Mouse (Mus musculus) CH12.LX (cell line): ENCODE measurements at regions not wholly inside any gene's neighbourhood (a gene's known extent, or its start where the extent isn't known, plus 50 kb on each side); places are given as distances from the start of the nearest gene placed in this dataset.

ENCODE experiments used
- DNase-seq: peaks from one replicate; pipeline ENCODE4 v3.0.0-alpha.2; 2013; ENCODE audit errors: extremely low read depth
- H3K27ac ChIP-seq: 2 replicates; pipeline ENCODE4 v1.5.1; 2012; ENCODE audit warnings: low read depth, mild to moderate bottlenecking, control low read depth, moderate library complexity; ENCODE audit not compliant: insufficient read depth
- H3K27me3 ChIP-seq: replicated peaks from 2 replicates; pipeline ENCODE3; 2012; ENCODE audit warnings: inconsistent platforms
- H3K36me3 ChIP-seq, 2 experiments: replicated peaks in 1 of 2; 2 replicates each; pipeline versions ENCODE3 to v1.6.1; 2012; ENCODE audit warnings: inconsistent platforms in 1 of 2, low read length in 1 of 2, mild to moderate bottlenecking in 1 of 2, mixed read lengths in 1 of 2, moderate library complexity in 1 of 2; ENCODE audit not compliant: control insufficient read depth in 1 of 2, insufficient read depth in 1 of 2
- H3K4me1 ChIP-seq, 2 experiments: 2 replicates each; pipeline ENCODE4 v1.6.1; 2012; ENCODE audit warnings: inconsistent platforms in 1 of 2, moderate library complexity in 1 of 2; ENCODE audit not compliant: insufficient read depth in 2 of 2, control insufficient read depth in 1 of 2
- H3K4me2 ChIP-seq: 2 replicates; pipeline ENCODE4 v1.6.1; 2012; ENCODE audit warnings: low read depth, mild to moderate bottlenecking, control low read depth; ENCODE audit not compliant: poor library complexity, insufficient read depth, severe bottlenecking
- H3K4me3 ChIP-seq, 3 experiments: fragments of 150-350 bp in 1 of 3; sonication (generic) in 1 of 3; replicated peaks in 1 of 3; 2 replicates each; pipeline versions ENCODE3 to v1.5.1; 2011 to 2012; ENCODE audit warnings: low read depth in 2 of 3, low read length in 2 of 3, mild to moderate bottlenecking in 2 of 3, moderate library complexity in 2 of 3, control low read depth in 1 of 3, improper control_type of control experiment in 1 of 3, inconsistent platforms in 1 of 3, mixed read lengths in 1 of 3; ENCODE audit not compliant: poor library complexity in 1 of 3
- H3K79me2 ChIP-seq: replicated peaks from 2 replicates; pipeline ENCODE4 v1.6.1; 2012; ENCODE audit warnings: mild to moderate bottlenecking, moderate library complexity; ENCODE audit not compliant: control insufficient read depth, poor library complexity, insufficient read depth, severe bottlenecking; ENCODE audit errors: extremely low read depth
- H3K9ac ChIP-seq: 2 replicates; pipeline ENCODE4 v1.6.1; 2012; ENCODE audit warnings: low read depth, mild to moderate bottlenecking, control low read depth, moderate library complexity; ENCODE audit not compliant: insufficient read depth
- H3K9me3 ChIP-seq: replicated peaks from 2 replicates; pipeline ENCODE3; 2012; ENCODE audit warnings: low read length, inconsistent platforms, mixed read lengths
- BHLHE40 ChIP-seq: IDR thresholded peaks from 2 replicates; pipeline ENCODE4 v1.6.1; 2011; ENCODE audit warnings: mild to moderate bottlenecking, low read depth, low read length, improper control_type of control experiment
- CHD1 ChIP-seq: IDR thresholded peaks from 2 replicates; pipeline ENCODE4 v1.6.1; 2012; ENCODE audit warnings: low read depth, low read length, improper control_type of control experiment, inconsistent platforms
- CHD2 ChIP-seq: IDR thresholded peaks from 2 replicates; pipeline ENCODE4 v1.6.1; 2011; ENCODE audit warnings: low read length, improper control_type of control experiment
- CTCF ChIP-seq, 2 experiments: IDR thresholded peaks in 1 of 2; conservative IDR thresholded peaks in 1 of 2; 2 replicates each; pipeline ENCODE4 v1.5.1; 2011 to 2012; ENCODE audit warnings: low read depth in 2 of 2, low read length in 2 of 2, improper control_type of control experiment in 1 of 2, inconsistent platforms in 1 of 2, mild to moderate bottlenecking in 1 of 2, moderate library complexity in 1 of 2
- E2F4 ChIP-seq: IDR thresholded peaks from 2 replicates; pipeline ENCODE4 v1.6.1; 2011; ENCODE audit warnings: low read depth, low read length, improper control_type of control experiment; ENCODE audit not compliant: insufficient replicate concordance
- ELF1 ChIP-seq: IDR thresholded peaks from 2 replicates; pipeline ENCODE4 v1.6.1; 2014; ENCODE audit warnings: low read depth, mild to moderate bottlenecking, inconsistent platforms, low read length, improper control_type of control experiment
- EP300 ChIP-seq: IDR thresholded peaks from 2 replicates; pipeline ENCODE4 v1.6.1; 2011; ENCODE audit warnings: low read length, improper control_type of control experiment
- GABPA ChIP-seq: IDR thresholded peaks from 2 replicates; pipeline ENCODE4 v1.6.1; 2012; ENCODE audit warnings: low read depth, low read length, improper control_type of control experiment, inconsistent platforms; ENCODE audit not compliant: insufficient replicate concordance
- IRF4 ChIP-seq: IDR thresholded peaks from 2 replicates; pipeline ENCODE4 v1.6.1; 2014; ENCODE audit warnings: low read depth, mild to moderate bottlenecking, inconsistent platforms, low read length, improper control_type of control experiment
- JUN ChIP-seq: IDR thresholded peaks from 2 replicates; pipeline ENCODE4 v1.6.1; 2011; ENCODE audit warnings: low read depth, mild to moderate bottlenecking, low read length, improper control_type of control experiment, moderate library complexity; ENCODE audit not compliant: insufficient read depth
- MAFK ChIP-seq: IDR thresholded peaks from 2 replicates; pipeline ENCODE4 v1.6.1; 2011; ENCODE audit warnings: low read length, improper control_type of control experiment; ENCODE audit not compliant: insufficient replicate concordance
- MAX ChIP-seq: IDR thresholded peaks from 2 replicates; pipeline ENCODE4 v1.6.1; 2011; ENCODE audit warnings: low read length, improper control_type of control experiment
- MAZ ChIP-seq: IDR thresholded peaks from 2 replicates; pipeline ENCODE4 v1.6.1; 2012; ENCODE audit warnings: low read depth, mild to moderate bottlenecking, inconsistent platforms, low read length, improper control_type of control experiment, moderate library complexity
- MXI1 ChIP-seq: IDR thresholded peaks from 2 replicates; pipeline ENCODE4 v1.6.1; 2011; ENCODE audit warnings: mild to moderate bottlenecking, low read depth, low read length, improper control_type of control experiment
- MYC ChIP-seq: IDR thresholded peaks from 2 replicates; pipeline ENCODE4 v1.6.1; 2011; ENCODE audit warnings: low read depth, mild to moderate bottlenecking, improper control_type of control experiment, low read length
- NRF1 ChIP-seq: IDR thresholded peaks from 2 replicates; pipeline ENCODE4 v1.6.1; 2014; ENCODE audit warnings: low read depth, mild to moderate bottlenecking, inconsistent platforms, low read length, improper control_type of control experiment, moderate library complexity
- PAX5 ChIP-seq: IDR thresholded peaks from 2 replicates; pipeline ENCODE4 v1.6.1; 2012; ENCODE audit warnings: low read length, inconsistent platforms, mixed read lengths
- POLR2A ChIP-seq: IDR thresholded peaks from 2 replicates; pipeline ENCODE4 v1.6.1; 2011; ENCODE audit warnings: low read depth, mild to moderate bottlenecking, improper control_type of control experiment, low read length
- POLR2AphosphoS2 ChIP-seq: IDR thresholded peaks from 2 replicates; pipeline ENCODE4 v1.6.1; 2011; ENCODE audit warnings: low read depth, low read length, improper control_type of control experiment
- RAD21 ChIP-seq: IDR thresholded peaks from 2 replicates; pipeline ENCODE4 v1.6.1; 2011; ENCODE audit warnings: low read depth, mild to moderate bottlenecking, low read length, improper control_type of control experiment, moderate library complexity
- RCOR1 ChIP-seq: conservative IDR thresholded peaks from 2 replicates; pipeline ENCODE4 v1.6.1; 2012; ENCODE audit warnings: low read depth, mild to moderate bottlenecking, inconsistent platforms, low read length, improper control_type of control experiment
- SIN3A ChIP-seq: IDR thresholded peaks from 2 replicates; pipeline ENCODE4 v1.6.1; 2012; ENCODE audit warnings: low read length, improper control_type of control experiment, inconsistent platforms
- TBP ChIP-seq: conservative IDR thresholded peaks from 2 replicates; pipeline ENCODE4 v1.6.1; 2011; ENCODE audit warnings: low read depth, low read length, improper control_type of control experiment
- USF1 ChIP-seq: IDR thresholded peaks from 2 replicates; pipeline ENCODE4 v1.6.1; 2014; ENCODE audit warnings: low read depth, mild to moderate bottlenecking, inconsistent platforms, low read length, improper control_type of control experiment
- USF2 ChIP-seq: conservative IDR thresholded peaks from 2 replicates; pipeline ENCODE4 v1.6.1; 2011; ENCODE audit warnings: low read depth, low read length, improper control_type of control experiment
- ZC3H11A ChIP-seq: IDR thresholded peaks from 2 replicates; pipeline ENCODE4 v1.6.1; 2012; ENCODE audit warnings: low read depth, mild to moderate bottlenecking, inconsistent platforms, low read length, improper control_type of control experiment
- ZKSCAN1 ChIP-seq: IDR thresholded peaks from 2 replicates; pipeline ENCODE4 v1.6.1; 2012; ENCODE audit warnings: low read depth, inconsistent platforms, low read length, improper control_type of control experiment, borderline replicate concordance
- ZMIZ1 ChIP-seq: IDR thresholded peaks from 2 replicates; pipeline ENCODE4 v1.6.1; 2012; ENCODE audit warnings: low read depth, mild to moderate bottlenecking, inconsistent platforms, low read length, improper control_type of control experiment
- ZNF384 ChIP-seq: IDR thresholded peaks from 2 replicates; pipeline ENCODE4 v1.6.1; 2012; ENCODE audit warnings: low read depth, low read length, improper control_type of control experiment, inconsistent platforms
- dilution Hi-C: fragments of 300-500 bp; cut with MboI; formaldehyde crosslinking; loops from 2 replicates; pipeline ENCODE4 v1.14.3; 2020; ENCODE audit warnings: low sequenced_read_pairs; ENCODE audit not compliant: extremely low pct_unique_long_range_greater_than_20kb, extremely low pct_ligation_motif_present
- in situ Hi-C: fragments of 300-500 bp; cut with MboI; formaldehyde crosslinking; loops from 3 replicates; pipeline ENCODE4 v1.14.3; 2019; ENCODE audit warnings: low sequenced_read_pairs, low pct_ligation_motif_present, low pct_unique_long_range_greater_than_20kb, mixed read lengths

DNA sequence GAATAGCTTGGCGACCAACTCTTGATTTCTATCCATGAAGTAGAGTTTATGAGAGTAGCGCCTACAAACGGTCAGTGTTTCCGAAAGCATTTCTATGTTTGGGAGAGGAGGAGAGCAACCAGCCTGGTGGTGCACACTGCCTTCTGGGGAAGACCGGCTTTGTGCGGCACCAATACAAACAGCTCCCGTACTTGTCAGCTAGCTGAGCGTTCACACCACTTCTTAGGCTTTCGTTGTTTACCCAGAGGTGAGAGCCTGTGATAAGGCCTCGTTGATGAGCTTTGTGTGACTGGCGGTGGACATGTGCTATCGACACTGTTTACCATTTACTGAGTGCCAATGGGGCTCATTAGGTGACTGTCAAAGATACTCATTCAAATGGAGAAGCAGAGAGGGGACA lies 162.0 kb downstream of the Chic2 start:
- in situ Hi-C loops = no loop called here
- H3K27me3 ChIP-seq = no peaks in the 10 kb centered on the region

DNA sequence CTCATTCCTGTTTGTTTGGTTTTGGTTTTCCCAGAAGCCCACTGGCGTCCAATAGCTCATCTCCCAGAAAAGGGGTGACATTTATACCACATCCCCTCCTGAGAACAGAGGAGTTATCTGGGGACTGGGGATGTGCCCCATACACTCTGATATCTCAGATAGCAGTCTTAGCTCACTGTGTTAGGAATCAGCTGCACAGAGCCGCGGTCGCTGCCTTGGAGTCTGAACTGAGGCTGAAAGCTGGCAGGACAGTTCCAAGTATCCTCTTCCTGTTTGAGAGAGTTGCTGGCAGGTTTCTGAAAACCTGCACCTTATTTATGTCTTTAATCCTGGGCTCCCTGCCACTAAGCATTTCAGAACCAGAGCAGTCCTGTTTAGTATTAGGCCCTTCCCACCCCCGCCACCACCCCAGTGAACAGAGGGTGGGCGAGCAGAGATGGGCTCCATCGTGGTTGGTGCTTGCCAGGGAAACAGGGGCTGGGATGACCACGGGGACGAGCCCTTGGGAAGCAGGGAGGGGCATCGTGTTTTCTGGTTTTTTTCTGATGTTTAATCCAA lies 163.8 kb downstream of the Chic2 start:
- no peak overlapping the region for H3K27ac ChIP-seq
- H3K9me3 ChIP-seq = peaks cover 4% of the 10 kb centered on the region
- H3K9ac ChIP-seq = no peak overlapping the region
- no peaks in the 10 kb centered on the region for H3K79me2 ChIP-seq
- H3K27me3 ChIP-seq = no peaks in the 10 kb centered on the region
- no peak for DNase-seq
- H3K4me1 ChIP-seq = peaks cover 2 to 3% of the 10 kb centered on the region in 2 experiments; a peak in 1 of 4 replicates
- H3K4me2 ChIP-seq = no peak overlapping the region
- dilution Hi-C loops = no loop called here
- TF ChIP-seq CHD1 = no peak
- TF ChIP-seq GABPA = no peak
- no peak for TF ChIP-seq E2F4
- no peak for TF ChIP-seq ZMIZ1
- no peak for TF ChIP-seq BHLHE40
- TF ChIP-seq EP300 = no peak
- TF ChIP-seq CTCF (conservative IDR thresholded peaks at IDR 0.05 in 1 of 2, IDR thresholded peaks at IDR 0.05 in 1 of 2; ENCODE audit: low read depth in 2 of 2, low read length in 2 of 2) = no peak
- TF ChIP-seq ELF1 = no peak
- TF ChIP-seq USF2 = no peak
- no peak for TF ChIP-seq USF1
- TF ChIP-seq TBP = no peak
- TF ChIP-seq JUN = no peak
- TF ChIP-seq RAD21 = no peak
- TF ChIP-seq MYC = no peak
- no peak for TF ChIP-seq SIN3A
- TF ChIP-seq ZKSCAN1 = no peak
- no peak for TF ChIP-seq ZC3H11A
- TF ChIP-seq POLR2AphosphoS2 = no peak
- no peak overlapping the region for H3K4me3 ChIP-seq
- no peaks in the 10 kb centered on the region for H3K36me3 ChIP-seq
- in situ Hi-C loops = no loop called here

More for the DNA sequence above, 162.0 kb downstream of the Chic2 start:
- H3K9ac ChIP-seq = no peak overlapping the region
- no peak overlapping the region for H3K27ac ChIP-seq
- H3K9me3 ChIP-seq = peaks cover 4% of the 10 kb centered on the region
- H3K79me2 ChIP-seq = no peaks in the 10 kb centered on the region
- peaks cover 2 to 3% of the 10 kb centered on the region in 2 experiments; a peak in 1 of 4 replicates for H3K4me1 ChIP-seq
- no peak for TF ChIP-seq CTCF (conservative IDR thresholded peaks at IDR 0.05 in 1 of 2, IDR thresholded peaks at IDR 0.05 in 1 of 2; ENCODE audit: low read depth in 2 of 2, low read length in 2 of 2)
- no peak for TF ChIP-seq ZC3H11A
- TF ChIP-seq CHD2 = no peak
- no peak for TF ChIP-seq ZNF384
- TF ChIP-seq MAX = no peak
- TF ChIP-seq GABPA = no peak
- TF ChIP-seq BHLHE40 = no peak
- TF ChIP-seq TBP = no peak
- no peak for TF ChIP-seq POLR2A
- no peak for TF ChIP-seq NRF1
- TF ChIP-seq MAZ = no peak
- no peak for TF ChIP-seq PAX5
- TF ChIP-seq RCOR1 = no peak
- no peak for TF ChIP-seq MAFK
- TF ChIP-seq CHD1 = no peak
- TF ChIP-seq USF2 = no peak
- TF ChIP-seq IRF4 = no peak
- TF ChIP-seq MXI1 = no peak
- dilution Hi-C loops = no loop called here
- no peaks in the 10 kb centered on the region for H3K36me3 ChIP-seq
- H3K4me3 ChIP-seq = no peak overlapping the region
- no peak overlapping the region for H3K4me2 ChIP-seq
- DNase-seq = no peak
